Mouse (Mus musculus) heart, postnatal 36 days (tissue): ENCODE measurements around the gene Rbp3. TPM values are rescaled to one million over a fixed set of nuclear protein-coding genes. Genes with fewer than 3 reads are reported as not detected.

Source experiments
- DNase-seq, 2 experiments: peaks; one replicate each; pipeline ENCODE4 v3.0.0; 2021 to 2022
- intact Hi-C: fragments of 180-260 bp; cut with DNase I; formaldehyde crosslinking; loops from one replicate; pipeline ENCODE4 v1.15.1; 2025
- total RNA-seq, 2 experiments: library from RNA; stranded (reverse); gene quantifications; 2 replicates each; pipeline ENCODE4 v1.2.3; 2021

The Rbp3 gene
- total RNA-seq: not detected

- intact Hi-C loops: no loop called here
- no peak for DNase-seq
Observed at GRCm38 (mm10) chr14:33953761-33954160, at the start of gene Rbp3. Gene Rbp3 (plus strand): TSS chr14:33954003.

- DNase-seq: no peak
- intact Hi-C loops: no loop called here
Observed at GRCm38 (mm10) chr14:33904851-33905250, 49.0 kb upstream of the Rbp3 start.

GRCm38 (mm10) chr14:33913727-33914126 is 40.1 kb upstream of the Rbp3 start:
- intact Hi-C loops: loop anchor here (1.0 kb wide), 1 partner anchor 218 kb away; no protein-coding TSS in a partner anchor
- peak; percentile 62 to 64 for DNase-seq

GRCm38 (mm10) chr14:33914206-33914605 is 39.6 kb upstream of the Rbp3 start:
- no peak for DNase-seq

GRCm38 (mm10) chr14:33920727-33921559 is 32.9 kb upstream of the Rbp3 start:
- no peak for DNase-seq
- intact Hi-C loops: no loop called here

More at GRCm38 (mm10) chr14:33914206-33914605, 39.6 kb upstream of the Rbp3 start:
- intact Hi-C loops: no loop called here

- no peak for DNase-seq
- intact Hi-C loops: no loop called here
Observed at GRCm38 (mm10) chr14:33922771-33923167, 31.0 kb upstream of the Rbp3 start.

- intact Hi-C loops: no loop called here
- DNase-seq: peak; percentile 24 to 37
Observed at GRCm38 (mm10) chr14:33923168-33924070, 30.4 kb upstream of the Rbp3 start, which contains the start of gene Gdf10. Gene Gdf10 (plus strand): TSS chr14:33923587.

GRCm38 (mm10) chr14:33931853-33932252 is 21.9 kb upstream of the Rbp3 start:
- DNase-seq: no peak
- intact Hi-C loops: no loop called here

GRCm38 (mm10) chr14:33932935-33933703 is 20.7 kb upstream of the Rbp3 start:
- intact Hi-C loops: loop anchor here (1.0 kb wide), 2 partner anchors 237 to 260 kb away; no protein-coding TSS in a partner anchor
- DNase-seq: peak; percentile 71 to 81

- peak; percentile 41 to 62 for DNase-seq
- intact Hi-C loops: loop anchor here (1.0 kb wide), 2 partner anchors 238 to 261 kb away; no protein-coding TSS in a partner anchor
Observed at GRCm38 (mm10) chr14:33933778-33934317, 20.0 kb upstream of the Rbp3 start.

GRCm38 (mm10) chr14:33939117-33939516 is 14.7 kb upstream of the Rbp3 start:
- intact Hi-C loops: loop anchor here (5.0 kb wide), 1 partner anchor 307 kb away; no protein-coding TSS in a partner anchor
- DNase-seq: peak; percentile 58 to 74

GRCm38 (mm10) chr14:33940739-33941138 is 13.1 kb upstream of the Rbp3 start, which contains the start of gene Gdf2:
Gene Gdf2 (plus strand): TSS chr14:33941039.
- intact Hi-C loops: loop anchor here (2.0 kb wide), 1 partner anchor 20 kb away; no protein-coding TSS in a partner anchor
- DNase-seq: no peak

- intact Hi-C loops: no loop called here
- DNase-seq: no peak
Observed at GRCm38 (mm10) chr14:33942222-33942621, 11.6 kb upstream of the Rbp3 start.

- intact Hi-C loops: no loop called here
- DNase-seq: no peak
Observed at GRCm38 (mm10) chr14:33946125-33946524, 7.7 kb upstream of the Rbp3 start.

GRCm38 (mm10) chr14:33952233-33952981 is 1.4 kb upstream of the Rbp3 start:
- intact Hi-C loops: no loop called here
- no peak for DNase-seq

GRCm38 (mm10) chr14:33956055-33956454 is 2.3 kb downstream of the Rbp3 start:
- intact Hi-C loops: no loop called here
- DNase-seq: no peak

GRCm38 (mm10) chr14:33958186-33958585 is 4.4 kb downstream of the Rbp3 start:
- DNase-seq: no peak
- intact Hi-C loops: loop anchor here (2.0 kb wide), 1 partner anchor 147 kb away; no protein-coding TSS in a partner anchor

- DNase-seq: no peak
- intact Hi-C loops: loop anchor here (2.0 kb wide), 1 partner anchor 146 kb away; no protein-coding TSS in a partner anchor
Observed at GRCm38 (mm10) chr14:33958841-33959240, 5.0 kb downstream of the Rbp3 start.

- intact Hi-C loops: loop anchor here (2.0 kb wide), 1 partner anchor 145 kb away; no protein-coding TSS in a partner anchor
- peak; percentile 40 to 44 for DNase-seq
Observed at GRCm38 (mm10) chr14:33959341-33959740, 5.5 kb downstream of the Rbp3 start.
